Mouse (Mus musculus) megakaryocyte-erythroid progenitor cell, adult 5-6 weeks (primary cell): ENCODE results near the gene Hipk2. TPM values are rescaled to one million over a fixed set of nuclear protein-coding genes. Genes with fewer than 3 reads are reported as not detected.
A peak's percentile ranks its signal among the peaks of the same experiment; 100 is the strongest.

ENCODE experiments used
- ATAC-seq: replicated peaks from 2 replicates; pipeline ENCODE4 v1.8.0; 2016; ENCODE audit warnings: mild to moderate bottlenecking, inconsistent platforms; ENCODE audit not compliant: severe bottlenecking, poor library complexity, low FRiP score, low TSS enrichment
- total RNA-seq, 2 experiments: library from RNA; stranded (forward) in 1 of 2; stranded (reverse) in 1 of 2; fragments of 200-1000, 215-1000 nt in 1 of 2; fragments of >200 nt in 1 of 2; fragmentation: Nextera tagmentation in 1 of 2; gene quantifications; 2 replicates each; pipeline ENCODE4 v1.2.3; 2014 to 2017

The Hipk2 gene
- total RNA-seq, 2 experiments from 2014 or later = 9.2 to 24.3 TPM

GRCm38 (mm10) chr6:38840780-38841179, 35.2 kb downstream of the Hipk2 start:
- ATAC-seq = no peak

- ATAC-seq = no peak
Measured at GRCm38 (mm10) chr6:38840380-38840779, 35.6 kb downstream of the Hipk2 start.

DNA sequence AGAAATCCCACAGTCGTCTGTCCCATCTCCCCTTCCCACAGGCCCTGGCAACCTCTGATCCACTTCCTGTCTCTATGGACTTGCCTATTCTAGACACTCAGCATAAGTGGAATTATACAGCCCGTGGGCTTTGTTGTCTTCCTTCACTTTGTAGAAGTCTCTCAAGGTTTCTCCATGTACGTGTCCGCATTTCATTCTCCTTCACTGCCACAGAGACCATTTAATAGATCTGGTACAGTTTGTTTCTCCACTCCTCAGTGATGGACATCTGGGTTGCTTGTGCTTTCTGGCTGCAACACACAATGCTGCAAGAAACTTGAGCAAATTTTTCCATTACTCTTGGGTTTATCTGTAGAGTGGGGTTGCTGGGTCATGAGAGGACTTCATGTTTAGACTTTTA, 36.1 kb downstream of the Hipk2 start:
- ATAC-seq = no peak

GRCm38 (mm10) chr6:38838061-38838460, 37.9 kb downstream of the Hipk2 start:
- ATAC-seq = no peak

- ATAC-seq = peak; percentile 92
Measured at GRCm38 (mm10) chr6:38835217-38835616, 40.7 kb downstream of the Hipk2 start.

DNA sequence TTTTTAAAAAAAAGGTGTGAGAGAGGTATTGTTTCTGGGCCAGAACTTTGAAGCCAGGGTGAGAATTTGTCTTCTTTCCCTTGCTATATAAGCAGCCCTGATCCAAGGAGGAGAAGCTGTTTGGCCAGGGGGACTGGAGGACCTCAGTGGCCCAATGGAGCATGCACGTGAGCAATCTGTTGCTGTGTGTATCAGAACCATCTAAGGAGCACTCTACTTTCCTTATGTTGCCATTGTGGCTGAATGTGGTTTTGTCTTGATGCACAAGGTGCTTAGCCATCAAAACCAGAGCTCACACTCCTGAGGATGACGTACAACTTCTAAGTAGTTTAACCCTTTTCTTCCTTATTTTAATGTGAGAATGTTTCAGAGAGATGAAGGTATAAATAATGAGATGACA, 41.2 kb downstream of the Hipk2 start:
- ATAC-seq = peak; percentile 62

DNA sequence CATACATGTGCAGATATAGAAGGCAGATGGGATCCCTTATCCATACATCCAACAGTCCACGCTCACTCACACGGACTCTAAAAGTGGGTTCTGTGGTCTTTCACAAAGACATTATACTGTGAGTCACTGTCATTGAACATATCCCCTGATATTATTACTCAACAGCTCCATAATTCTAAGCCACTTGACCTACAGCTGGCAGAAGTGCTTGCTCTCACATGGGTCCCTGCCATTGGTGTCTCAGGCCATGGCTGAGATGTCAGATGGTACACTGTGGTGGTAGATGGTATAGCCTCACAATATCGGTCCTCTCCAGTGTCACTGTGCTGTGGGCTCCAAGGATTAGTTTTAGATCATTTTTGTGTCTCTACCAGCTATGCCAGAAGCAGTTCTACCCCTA, 42.2 kb downstream of the Hipk2 start:
- no peak for ATAC-seq

GRCm38 (mm10) chr6:38829452-38829851, 46.5 kb downstream of the Hipk2 start:
- no peak for ATAC-seq

DNA sequence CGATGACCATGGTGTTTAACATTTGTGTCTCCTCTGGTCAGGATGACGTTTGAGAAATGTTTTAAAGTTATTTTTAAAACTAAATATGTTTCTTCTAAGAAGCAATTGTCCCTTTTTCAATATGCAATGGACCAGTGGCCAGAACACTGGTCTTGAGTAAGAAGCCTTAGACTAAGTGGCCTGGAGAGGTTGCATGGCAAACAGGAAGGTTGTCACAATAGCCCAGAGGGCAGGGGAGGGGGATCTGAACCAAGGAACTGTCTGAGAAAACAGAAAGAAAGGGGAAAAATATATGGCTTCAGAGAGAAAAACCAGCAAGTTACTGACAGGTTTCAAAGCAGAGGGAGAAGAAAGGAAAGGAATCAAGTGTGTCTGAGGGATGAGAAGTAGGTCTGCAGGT, 47.8 kb downstream of the Hipk2 start:
- no peak for ATAC-seq

DNA sequence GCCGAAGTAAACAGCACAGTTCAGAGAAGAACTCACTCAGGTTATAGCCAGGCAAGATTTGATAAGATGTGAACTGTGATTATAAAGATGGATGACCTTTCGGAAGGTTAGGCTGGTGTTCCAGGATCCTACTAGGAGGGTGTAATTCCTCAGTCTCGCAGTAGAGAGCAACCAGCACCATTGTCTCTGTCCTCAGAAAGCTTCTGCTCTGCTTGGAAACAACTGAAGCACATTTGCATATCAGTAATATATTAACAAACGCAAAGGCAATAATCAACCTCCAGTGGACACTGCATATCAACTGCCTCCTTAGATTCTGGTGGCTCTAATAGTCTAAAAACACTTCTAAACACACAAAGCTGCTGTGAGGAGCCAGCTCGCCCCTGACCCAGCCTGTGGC, 48.5 kb downstream of the Hipk2 start:
- ATAC-seq = no peak; the same call in 1 of the 2 replicates

DNA sequence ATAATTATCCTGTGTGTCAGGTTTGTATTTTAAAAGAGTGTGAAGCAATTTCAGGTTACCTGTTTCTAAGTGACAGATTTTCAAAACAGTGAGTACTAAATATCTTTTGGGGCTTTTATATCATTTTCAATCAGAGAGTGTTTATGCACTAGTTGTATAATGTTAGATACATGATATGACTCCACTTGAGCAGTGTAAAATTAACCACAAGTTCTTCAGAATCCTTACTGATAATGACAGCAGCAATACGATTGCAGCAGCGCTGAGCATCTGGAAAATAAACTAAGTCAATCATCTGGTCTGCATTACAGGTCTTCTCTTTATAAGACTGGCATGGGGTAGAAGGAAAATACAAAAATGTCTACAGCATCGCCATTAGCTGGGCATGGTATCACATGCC, 49.1 kb downstream of the Hipk2 start:
- 0 out of 2 replicates have a peak, but pooled peaks have one; percentile 45 for ATAC-seq

DNA sequence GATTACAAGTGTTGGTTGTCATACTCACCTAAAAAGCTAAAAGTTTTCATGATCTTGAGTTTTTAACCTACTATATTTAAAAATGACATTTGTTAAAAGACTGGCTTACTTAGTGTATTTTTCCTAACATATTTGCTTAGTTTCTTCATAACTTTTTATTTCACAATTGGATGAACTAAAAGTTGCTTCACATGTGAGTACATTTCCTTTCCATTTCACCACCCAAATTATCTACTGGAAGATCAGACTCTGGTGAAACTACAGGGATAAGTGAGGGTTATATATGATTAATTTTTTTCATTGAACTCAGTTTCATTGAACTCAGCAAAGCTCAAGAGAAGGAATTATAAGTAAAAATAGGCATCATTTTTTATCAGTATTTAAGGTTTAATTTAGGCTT, 50.1 kb downstream of the Hipk2 start:
- ATAC-seq = no peak

DNA sequence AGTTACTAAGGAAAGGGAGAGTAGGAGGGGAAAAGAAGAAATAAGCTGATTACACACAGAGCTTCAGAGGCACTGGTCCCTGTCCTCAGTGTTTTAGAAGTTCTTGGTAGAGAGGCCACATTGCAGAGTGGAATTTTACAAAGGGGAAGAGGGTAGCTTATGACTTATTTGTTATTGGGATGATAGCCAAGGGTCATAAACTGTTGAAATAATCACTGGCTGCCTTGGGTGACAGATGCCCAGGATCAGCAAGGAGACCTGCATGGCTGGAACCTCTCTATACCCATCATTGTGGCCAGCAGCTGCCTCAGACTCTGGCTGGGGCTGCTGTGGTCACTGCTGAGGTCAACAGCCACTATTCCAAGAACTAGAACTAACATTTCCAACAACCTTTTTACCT, 52.1 kb downstream of the Hipk2 start:
- ATAC-seq = no peak

DNA sequence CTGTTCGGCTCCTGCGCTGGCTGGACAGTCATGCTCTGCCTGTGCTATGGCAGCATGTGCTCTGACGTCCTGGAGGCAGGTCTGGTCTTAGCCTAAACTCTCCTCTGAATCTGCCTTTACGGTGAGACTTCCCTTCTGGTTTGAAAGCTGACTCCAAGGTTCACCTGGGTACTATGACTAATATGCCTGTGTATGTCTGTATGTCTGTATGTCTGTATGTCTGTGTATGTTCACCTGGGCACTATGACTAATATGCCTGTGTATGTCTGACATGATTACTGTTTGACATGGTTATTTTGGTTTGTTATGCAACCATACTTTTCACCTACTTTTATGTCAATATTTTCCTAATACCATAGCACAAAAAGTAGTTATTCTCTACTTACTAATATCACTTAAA, 52.8 kb downstream of the Hipk2 start:
- no peak for ATAC-seq

GRCm38 (mm10) chr6:38821686-38822085, 54.3 kb downstream of the Hipk2 start:
- peak; percentile 36; the same call in 1 of the 2 replicates for ATAC-seq

- no peak for ATAC-seq
Measured at GRCm38 (mm10) chr6:38820862-38821261, 55.1 kb downstream of the Hipk2 start.

- ATAC-seq = no peak
Measured at GRCm38 (mm10) chr6:38816216-38816615, 59.7 kb downstream of the Hipk2 start.

DNA sequence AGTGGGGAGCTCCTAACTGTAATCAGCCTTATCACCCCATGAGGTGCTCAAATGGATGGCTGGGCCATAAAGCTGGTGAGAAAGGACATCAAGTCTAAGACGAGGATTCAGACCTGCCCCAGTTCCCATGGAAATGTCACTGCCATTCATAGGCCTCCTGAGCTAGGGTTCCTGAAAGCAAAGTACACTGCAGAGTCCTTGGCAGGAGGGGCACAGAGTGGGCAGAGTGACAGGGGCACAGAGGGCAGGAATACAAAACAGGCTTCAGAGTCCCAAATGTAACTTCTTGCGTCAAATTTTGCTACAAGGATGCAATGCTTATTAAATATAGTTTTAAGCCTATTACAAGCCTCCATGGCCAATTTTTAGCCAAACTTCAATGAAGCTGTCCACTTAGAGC, 60.4 kb downstream of the Hipk2 start:
- no peak for ATAC-seq

DNA sequence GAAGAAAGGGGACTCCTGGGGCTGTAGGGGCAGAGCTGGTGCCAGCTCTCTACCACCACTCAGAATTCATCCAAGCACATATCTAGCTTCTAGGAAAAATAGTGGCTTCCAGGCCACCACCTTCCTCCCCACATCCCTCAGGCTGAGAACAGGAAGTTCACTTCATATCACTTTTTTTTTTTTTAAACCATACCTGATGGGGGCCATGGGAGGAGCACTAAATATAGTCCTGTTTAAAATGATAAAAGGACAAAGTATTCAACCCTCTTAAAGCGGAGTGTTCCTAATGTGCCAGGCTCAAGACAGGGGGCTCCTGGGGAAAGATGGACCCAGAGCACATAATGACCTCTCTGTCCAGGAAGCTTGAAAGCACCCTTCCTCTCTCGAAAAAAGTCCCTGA, 61.3 kb downstream of the Hipk2 start:
- no peak for ATAC-seq

- ATAC-seq = no peak
Measured at GRCm38 (mm10) chr6:38811459-38812145, 64.4 kb downstream of the Hipk2 start.

DNA sequence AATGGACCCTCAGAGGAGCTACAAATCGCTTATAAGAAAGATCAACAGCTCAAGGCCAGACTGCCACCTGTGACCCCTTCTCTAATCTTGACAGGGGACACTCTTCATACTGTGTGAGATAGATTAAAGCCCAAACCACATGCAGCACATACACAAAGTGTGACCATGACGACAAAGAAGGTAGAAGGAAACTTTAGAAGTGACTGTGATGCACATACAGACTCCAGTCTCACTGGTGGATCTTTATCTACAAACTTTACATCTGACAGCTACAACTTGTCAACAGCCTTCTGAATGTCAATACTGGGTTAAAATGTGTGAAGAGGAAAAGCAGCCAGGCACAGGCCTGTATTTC, 65.9 kb downstream of the Hipk2 start:
- peak; percentile 78 for ATAC-seq
